Mouse (Mus musculus) CH12.LX (cell line): ENCODE results near the gene Stt3b. TPM values are rescaled to one million over a fixed set of nuclear protein-coding genes. Genes with fewer than 3 reads are reported as not detected.

ENCODE experiments used
- DNase-seq: peaks from one replicate; pipeline ENCODE4 v3.0.0-alpha.2; 2013; ENCODE audit errors: extremely low read depth
- H3K27ac ChIP-seq: 2 replicates; pipeline ENCODE4 v1.5.1; 2012; ENCODE audit warnings: low read depth, mild to moderate bottlenecking, control low read depth, moderate library complexity; ENCODE audit not compliant: insufficient read depth
- H3K27me3 ChIP-seq: replicated peaks from 2 replicates; pipeline ENCODE3; 2012; ENCODE audit warnings: inconsistent platforms
- H3K36me3 ChIP-seq, 2 experiments: replicated peaks in 1 of 2; 2 replicates each; pipeline versions ENCODE3 to v1.6.1; 2012; ENCODE audit warnings: inconsistent platforms in 1 of 2, low read length in 1 of 2, mild to moderate bottlenecking in 1 of 2, mixed read lengths in 1 of 2, moderate library complexity in 1 of 2; ENCODE audit not compliant: control insufficient read depth in 1 of 2, insufficient read depth in 1 of 2
- H3K4me1 ChIP-seq, 2 experiments: 2 replicates each; pipeline ENCODE4 v1.6.1; 2012; ENCODE audit warnings: inconsistent platforms in 1 of 2, moderate library complexity in 1 of 2; ENCODE audit not compliant: insufficient read depth in 2 of 2, control insufficient read depth in 1 of 2
- H3K4me2 ChIP-seq: 2 replicates; pipeline ENCODE4 v1.6.1; 2012; ENCODE audit warnings: low read depth, mild to moderate bottlenecking, control low read depth; ENCODE audit not compliant: poor library complexity, insufficient read depth, severe bottlenecking
- H3K4me3 ChIP-seq, 3 experiments: fragments of 150-350 bp in 1 of 3; sonication (generic) in 1 of 3; replicated peaks in 1 of 3; 2 replicates each; pipeline versions ENCODE3 to v1.5.1; 2011 to 2012; ENCODE audit warnings: low read depth in 2 of 3, low read length in 2 of 3, mild to moderate bottlenecking in 2 of 3, moderate library complexity in 2 of 3, control low read depth in 1 of 3, improper control_type of control experiment in 1 of 3, inconsistent platforms in 1 of 3, mixed read lengths in 1 of 3; ENCODE audit not compliant: poor library complexity in 1 of 3
- H3K79me2 ChIP-seq: replicated peaks from 2 replicates; pipeline ENCODE4 v1.6.1; 2012; ENCODE audit warnings: mild to moderate bottlenecking, moderate library complexity; ENCODE audit not compliant: control insufficient read depth, poor library complexity, insufficient read depth, severe bottlenecking; ENCODE audit errors: extremely low read depth
- H3K9ac ChIP-seq: 2 replicates; pipeline ENCODE4 v1.6.1; 2012; ENCODE audit warnings: low read depth, mild to moderate bottlenecking, control low read depth, moderate library complexity; ENCODE audit not compliant: insufficient read depth
- H3K9me3 ChIP-seq: replicated peaks from 2 replicates; pipeline ENCODE3; 2012; ENCODE audit warnings: low read length, inconsistent platforms, mixed read lengths
- BHLHE40 ChIP-seq: IDR thresholded peaks from 2 replicates; pipeline ENCODE4 v1.6.1; 2011; ENCODE audit warnings: mild to moderate bottlenecking, low read depth, low read length, improper control_type of control experiment
- CHD2 ChIP-seq: IDR thresholded peaks from 2 replicates; pipeline ENCODE4 v1.6.1; 2011; ENCODE audit warnings: low read length, improper control_type of control experiment
- CTCF ChIP-seq, 2 experiments: IDR thresholded peaks in 1 of 2; conservative IDR thresholded peaks in 1 of 2; 2 replicates each; pipeline ENCODE4 v1.5.1; 2011 to 2012; ENCODE audit warnings: low read depth in 2 of 2, low read length in 2 of 2, improper control_type of control experiment in 1 of 2, inconsistent platforms in 1 of 2, mild to moderate bottlenecking in 1 of 2, moderate library complexity in 1 of 2
- E2F4 ChIP-seq: IDR thresholded peaks from 2 replicates; pipeline ENCODE4 v1.6.1; 2011; ENCODE audit warnings: low read depth, low read length, improper control_type of control experiment; ENCODE audit not compliant: insufficient replicate concordance
- ELF1 ChIP-seq: IDR thresholded peaks from 2 replicates; pipeline ENCODE4 v1.6.1; 2014; ENCODE audit warnings: low read depth, mild to moderate bottlenecking, inconsistent platforms, low read length, improper control_type of control experiment
- ETS1 ChIP-seq: conservative IDR thresholded peaks from 2 replicates; pipeline ENCODE4 v1.6.1; 2012; ENCODE audit warnings: low read depth, mild to moderate bottlenecking, inconsistent platforms, low read length, improper control_type of control experiment, moderate library complexity
- HCFC1 ChIP-seq: IDR thresholded peaks from 2 replicates; pipeline ENCODE4 v1.6.1; 2012; ENCODE audit warnings: low read depth, mild to moderate bottlenecking, inconsistent platforms, low read length, improper control_type of control experiment
- IRF4 ChIP-seq: IDR thresholded peaks from 2 replicates; pipeline ENCODE4 v1.6.1; 2014; ENCODE audit warnings: low read depth, mild to moderate bottlenecking, inconsistent platforms, low read length, improper control_type of control experiment
- KAT2A ChIP-seq: IDR thresholded peaks from 2 replicates; pipeline ENCODE4 v1.6.1; 2012; ENCODE audit warnings: low read length, improper control_type of control experiment, inconsistent platforms; ENCODE audit not compliant: insufficient replicate concordance
- MAX ChIP-seq: IDR thresholded peaks from 2 replicates; pipeline ENCODE4 v1.6.1; 2011; ENCODE audit warnings: low read length, improper control_type of control experiment
- MEF2A ChIP-seq: IDR thresholded peaks from 2 replicates; pipeline ENCODE4 v1.6.1; 2014; ENCODE audit warnings: low read depth, mild to moderate bottlenecking, inconsistent platforms, low read length, improper control_type of control experiment, borderline replicate concordance
- MXI1 ChIP-seq: IDR thresholded peaks from 2 replicates; pipeline ENCODE4 v1.6.1; 2011; ENCODE audit warnings: mild to moderate bottlenecking, low read depth, low read length, improper control_type of control experiment
- POLR2A ChIP-seq: IDR thresholded peaks from 2 replicates; pipeline ENCODE4 v1.6.1; 2011; ENCODE audit warnings: low read depth, mild to moderate bottlenecking, improper control_type of control experiment, low read length
- SIN3A ChIP-seq: IDR thresholded peaks from 2 replicates; pipeline ENCODE4 v1.6.1; 2012; ENCODE audit warnings: low read length, improper control_type of control experiment, inconsistent platforms
- SMC3 ChIP-seq: IDR thresholded peaks from 2 replicates; pipeline ENCODE4 v1.6.1; 2011; ENCODE audit warnings: low read depth, low read length, improper control_type of control experiment
- TBP ChIP-seq: conservative IDR thresholded peaks from 2 replicates; pipeline ENCODE4 v1.6.1; 2011; ENCODE audit warnings: low read depth, low read length, improper control_type of control experiment
- UBTF ChIP-seq: IDR thresholded peaks from 2 replicates; pipeline ENCODE4 v1.6.1; 2012; ENCODE audit warnings: low read depth, mild to moderate bottlenecking, inconsistent platforms, low read length, improper control_type of control experiment, moderate library complexity
- USF1 ChIP-seq: IDR thresholded peaks from 2 replicates; pipeline ENCODE4 v1.6.1; 2014; ENCODE audit warnings: low read depth, mild to moderate bottlenecking, inconsistent platforms, low read length, improper control_type of control experiment
- ZC3H11A ChIP-seq: IDR thresholded peaks from 2 replicates; pipeline ENCODE4 v1.6.1; 2012; ENCODE audit warnings: low read depth, mild to moderate bottlenecking, inconsistent platforms, low read length, improper control_type of control experiment
- ZMIZ1 ChIP-seq: IDR thresholded peaks from 2 replicates; pipeline ENCODE4 v1.6.1; 2012; ENCODE audit warnings: low read depth, mild to moderate bottlenecking, inconsistent platforms, low read length, improper control_type of control experiment
- dilution Hi-C: fragments of 300-500 bp; cut with MboI; formaldehyde crosslinking; loops from 2 replicates; pipeline ENCODE4 v1.14.3; 2020; ENCODE audit warnings: low sequenced_read_pairs; ENCODE audit not compliant: extremely low pct_unique_long_range_greater_than_20kb, extremely low pct_ligation_motif_present
- in situ Hi-C: fragments of 300-500 bp; cut with MboI; formaldehyde crosslinking; loops from 3 replicates; pipeline ENCODE4 v1.14.3; 2019; ENCODE audit warnings: low sequenced_read_pairs, low pct_ligation_motif_present, low pct_unique_long_range_greater_than_20kb, mixed read lengths
- polyA plus RNA-seq: library from polyadenylated mRNA; unstranded; fragments of >175 nt; gene quantifications from 2 replicates; pipeline ENCODE4 v1.2.1, GENCODE M21; 2012; ENCODE audit warnings: low read depth; ENCODE audit not compliant: insufficient read length
- total RNA-seq, 2 experiments: library from RNA; depleted of rRNA; stranded (reverse); fragments of 300-350 nt in 1 of 2; fragments of >200 nt in 1 of 2; gene quantifications; 2 replicates each; pipeline ENCODE4 v1.2.3; 2012 to 2014

The Stt3b gene
- total and polyA plus RNA-seq, 3 experiments = 103 to 155 (median 118) TPM

DNA sequence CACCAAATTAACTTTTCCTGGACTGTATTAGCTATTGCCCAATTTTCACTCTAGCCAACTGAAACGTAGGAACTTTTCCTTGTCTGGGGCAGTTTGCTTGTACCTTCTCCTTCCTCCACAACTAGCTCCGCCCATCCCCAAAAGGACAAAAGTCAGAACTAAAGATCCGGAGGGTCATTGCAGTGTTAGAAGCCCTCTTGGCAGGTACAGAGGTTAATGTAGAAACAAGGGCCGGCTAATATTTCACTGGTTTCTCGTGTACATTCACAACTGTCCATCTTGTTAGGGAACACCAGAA lies 951 bp upstream of the Stt3b start:
- in situ Hi-C loops (loop anchor here (10.0 kb wide), 1 partner anchor 174 kb away; no protein-coding TSS in a partner anchor), dilution Hi-C loops (no loop called here)
- Histone ChIP-seq H3K4me1 (peaks cover 0 to 4% of the 10 kb centered on the region in 2 experiments; a peak in 2 of 4 replicates), H3K79me2 (peaks cover 35% of the 10 kb centered on the region), H3K4me2 (peak overlapping the region; percentile 37), H3K27ac (no peak overlapping the region), H3K27me3 (no peaks in the 10 kb centered on the region), H3K4me3 (peak overlapping the region; percentile 33 to 96 (median 59)), H3K9me3 (no peaks in the 10 kb centered on the region), H3K36me3 (no peaks in the 10 kb centered on the region), H3K9ac (peak overlapping the region; percentile 41)
- DNase-seq = no peak
- TF ChIP-seq MEF2A (no peak), ZC3H11A (no peak), KAT2A (no peak), TBP (0 out of 2 replicates have a peak, but pooled peaks have one; percentile 17), USF1 (no peak)

DNA sequence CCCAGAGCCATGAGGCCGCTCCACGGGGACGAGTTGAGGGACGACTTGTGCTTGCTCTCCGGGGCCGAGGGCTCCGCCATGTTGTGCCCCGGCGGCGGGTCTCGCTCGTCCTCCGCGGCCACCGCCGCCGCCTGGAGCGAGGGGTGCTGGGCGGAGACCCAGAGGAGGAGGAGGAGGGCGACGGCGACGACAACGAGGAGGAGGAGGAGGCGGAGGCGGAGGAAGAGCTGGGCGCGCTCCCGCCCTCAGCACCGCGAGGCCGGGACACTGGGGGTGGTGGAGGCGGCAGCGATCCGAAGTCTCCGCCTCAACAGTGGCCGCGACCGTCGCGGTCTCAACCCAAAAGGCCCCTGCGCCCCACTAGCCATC lies 260 bp downstream of the Stt3b start:
- peak overlapping the region; percentile 95 for H3K9ac ChIP-seq
- H3K36me3 ChIP-seq = no peaks in the 10 kb centered on the region
- TF ChIP-seq SIN3A = no peak
- TF ChIP-seq UBTF = peak; percentile 89
- 0 out of 2 replicates have a peak, but pooled peaks have one; percentile 22 for TF ChIP-seq MXI1
- no peaks in the 10 kb centered on the region for H3K27me3 ChIP-seq
- H3K9me3 ChIP-seq = no peaks in the 10 kb centered on the region
- H3K4me2 ChIP-seq = no peak overlapping the region
- peaks cover 47% of the 10 kb centered on the region for H3K79me2 ChIP-seq
- H3K27ac ChIP-seq = peak overlapping the region; percentile 71
- peaks cover 0 to 13% of the 10 kb centered on the region in 2 experiments; a peak in 2 of 4 replicates for H3K4me1 ChIP-seq
- DNase-seq = peak; percentile 74
- in situ Hi-C loops (loop anchor here (10.0 kb wide), 1 partner anchor 175 kb away; no protein-coding TSS in a partner anchor), dilution Hi-C loops (no loop called here)
- peak overlapping the region; percentile 94 to 96 (median 95) for H3K4me3 ChIP-seq

DNA sequence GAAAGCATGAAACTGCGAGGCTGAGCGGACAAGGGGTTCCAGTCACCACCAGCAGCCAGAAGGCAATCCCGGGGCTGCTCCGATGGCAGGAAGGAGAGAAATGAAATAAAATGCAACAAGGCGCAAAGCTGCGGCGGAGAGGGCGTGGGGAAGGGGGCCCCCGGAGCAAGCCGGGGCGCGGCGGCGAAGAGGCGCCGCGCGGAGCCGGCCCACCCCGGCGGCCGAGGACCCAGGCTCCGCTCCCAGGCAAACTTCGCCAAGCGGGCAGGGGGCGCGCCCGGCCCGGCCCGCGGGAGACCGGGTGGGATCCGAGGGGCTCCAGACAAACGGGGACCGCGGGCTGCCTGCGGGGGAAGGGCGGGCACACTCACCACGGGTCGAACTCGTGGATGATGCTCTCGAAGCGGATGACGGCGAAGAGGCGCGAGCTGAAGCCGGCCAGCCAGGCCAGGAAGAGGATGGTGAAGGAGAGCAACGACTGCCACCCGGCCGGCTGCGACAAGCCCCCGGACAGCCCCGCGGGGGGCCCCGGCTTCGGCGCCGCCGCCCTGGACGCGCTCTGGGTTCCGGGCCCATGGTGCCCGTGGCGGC lies 745 bp downstream of the Stt3b start:
- Histone ChIP-seq H3K4me1 (peaks cover 3 to 18% of the 10 kb centered on the region in 2 experiments), H3K27me3 (no peaks in the 10 kb centered on the region), H3K36me3 (peaks cover 0 to 2% of the 10 kb centered on the region in 2 experiments), H3K4me3 (peak overlapping the region; percentile 94 to 96 (median 95)), H3K79me2 (peaks cover 52% of the 10 kb centered on the region)
- in situ Hi-C loops (no loop called here), dilution Hi-C loops (no loop called here)
- DNase-seq = no peak
- peak; percentile 8; the same call in 1 of the 2 replicates for TF ChIP-seq ZMIZ1
- TF ChIP-seq IRF4 = peak; percentile 42; the same call in 1 of the 2 replicates
- 0 out of 2 replicates have a peak, but pooled peaks have one; percentile 4 for TF ChIP-seq HCFC1
- TF ChIP-seq MAX = peak; percentile 12; the same call in 1 of the 2 replicates
- no peak for TF ChIP-seq SMC3
- no peak for TF ChIP-seq ELF1
- TF ChIP-seq ETS1 = no peak
- TF ChIP-seq E2F4 = no peak
- TF ChIP-seq SIN3A = no peak; the same call in 1 of the 2 replicates
- TF ChIP-seq POLR2A = no peak
- peak; percentile 20; the same call in 1 of the 2 replicates for TF ChIP-seq BHLHE40
- TF ChIP-seq TBP = no peak
- peak; percentile 8; the same call in 1 of the 2 replicates for TF ChIP-seq CHD2
- no peak for TF ChIP-seq CTCF (conservative IDR thresholded peaks at IDR 0.05 in 1 of 2, IDR thresholded peaks at IDR 0.05 in 1 of 2; ENCODE audit: low read depth in 2 of 2, low read length in 2 of 2)
- no peak for TF ChIP-seq MEF2A
- TF ChIP-seq MXI1 = peak; percentile 64; the same call in 1 of the 2 replicates
- TF ChIP-seq, all 38 proteins: peak for 7
- H3K27ac ChIP-seq = peak overlapping the region; percentile 71
- peak overlapping the region; percentile 95 for H3K9ac ChIP-seq
- H3K9me3 ChIP-seq = no peaks in the 10 kb centered on the region
- peak overlapping the region; percentile 5; the same call in 1 of the 2 replicates for H3K4me2 ChIP-seq
